Mouse (Mus musculus): ENCODE data around the gene Mettl15. TPM values are rescaled to one million over a fixed set of nuclear protein-coding genes. Genes with fewer than 3 reads are reported as not detected.
"Not testable (repeated sequence)": the region's sequence is repeated elsewhere in the genome, so short reads cannot be mapped to it uniquely, and the experiment has no call there.

Gene Mettl15
- polyA plus RNA-seq, 1 experiment from 2014 or later = 8.3 TPM

GRCm38 (mm10) chr2:109273098-109273497 is 7.5 kb downstream of the Mettl15 start:
- Histone ChIP-seq H3K4me1 (replicated peaks) (peaks cover 3% of the 10 kb centered on the region), H3K27me3 (no peaks in the 10 kb centered on the region), H3K36me3 (no peaks in the 10 kb centered on the region), H3K27ac (no peak overlapping the region), H3K4me2 (no peak overlapping the region), H3K9me3 (no peaks in the 10 kb centered on the region), H3K4me3 (replicated peaks) (no peak overlapping the region), H3K9ac (replicated peaks) (no peak overlapping the region)
- ATAC-seq (ENCODE audit: insufficient number of reproducible peaks, insufficient read depth, low FRiP score, low TSS enrichment, low read depth) = no peak
- WGBS = 80% methylated on average over 1 of the region's 1 CpGs

- H3K9me3 ChIP-seq = no peaks in the 10 kb centered on the region
- no peak overlapping the region for H3K9ac ChIP-seq (replicated peaks)
- H3K4me2 ChIP-seq = no peak overlapping the region
- H3K27ac ChIP-seq = no peak overlapping the region
- ATAC-seq (ENCODE audit: insufficient number of reproducible peaks, insufficient read depth, low FRiP score, low TSS enrichment, low read depth) = no peak
- no peaks in the 10 kb centered on the region for H3K4me1 ChIP-seq (replicated peaks)
- H3K4me3 ChIP-seq (replicated peaks) = no peak overlapping the region
- WGBS = 90% methylated on average over 1 of the region's 1 CpGs
- no peaks in the 10 kb centered on the region for H3K27me3 ChIP-seq
- no peaks in the 10 kb centered on the region for H3K36me3 ChIP-seq
These were observed 17.8 kb downstream of the Mettl15 start for GRCm38 (mm10) chr2:109262779-109263178.

GRCm38 (mm10) chr2:109241947-109242346 is 38.6 kb downstream of the Mettl15 start:
- no peaks in the 10 kb centered on the region for H3K4me1 ChIP-seq (replicated peaks)
- H3K4me3 ChIP-seq (replicated peaks) = no peak overlapping the region
- H3K9me3 ChIP-seq = no peaks in the 10 kb centered on the region
- no peak overlapping the region for H3K4me2 ChIP-seq
- H3K36me3 ChIP-seq = no peaks in the 10 kb centered on the region
- H3K27me3 ChIP-seq = no peaks in the 10 kb centered on the region
- no peak for ATAC-seq (ENCODE audit: insufficient number of reproducible peaks, insufficient read depth, low FRiP score, low TSS enrichment, low read depth)
- 22% methylated on average over 3 of the region's 3 CpGs for WGBS
- H3K27ac ChIP-seq = no peak overlapping the region
- H3K9ac ChIP-seq (replicated peaks) = no peak overlapping the region

- H3K4me2 ChIP-seq = no peak overlapping the region
- no peak for ATAC-seq (ENCODE audit: insufficient number of reproducible peaks, insufficient read depth, low FRiP score, low TSS enrichment, low read depth)
- no peak overlapping the region for H3K4me3 ChIP-seq (replicated peaks)
- H3K9me3 ChIP-seq = no peaks in the 10 kb centered on the region
- H3K4me1 ChIP-seq (replicated peaks) = no peaks in the 10 kb centered on the region
- H3K27me3 ChIP-seq = no peaks in the 10 kb centered on the region
- no peak overlapping the region for H3K27ac ChIP-seq
- H3K9ac ChIP-seq (replicated peaks) = no peak overlapping the region
- WGBS = 85% methylated on average over 1 of the region's 1 CpGs
- H3K36me3 ChIP-seq = no peaks in the 10 kb centered on the region
These were observed 44.8 kb downstream of the Mettl15 start for GRCm38 (mm10) chr2:109235741-109236140.

GRCm38 (mm10) chr2:109233876-109234275 is 46.7 kb downstream of the Mettl15 start:
- no peak overlapping the region for H3K4me3 ChIP-seq (replicated peaks)
- no peaks in the 10 kb centered on the region for H3K27me3 ChIP-seq
- H3K9ac ChIP-seq (replicated peaks) = no peak overlapping the region
- H3K27ac ChIP-seq = no peak overlapping the region
- H3K36me3 ChIP-seq = no peaks in the 10 kb centered on the region
- no peak for ATAC-seq (ENCODE audit: insufficient number of reproducible peaks, insufficient read depth, low FRiP score, low TSS enrichment, low read depth)
- H3K4me1 ChIP-seq (replicated peaks) = no peaks in the 10 kb centered on the region
- no peak overlapping the region for H3K4me2 ChIP-seq
- H3K9me3 ChIP-seq = no peaks in the 10 kb centered on the region
- 84% methylated on average over 4 of the region's 4 CpGs for WGBS

- ATAC-seq (ENCODE audit: insufficient number of reproducible peaks, insufficient read depth, low FRiP score, low TSS enrichment, low read depth) = no peak
- H3K9ac ChIP-seq (replicated peaks) = no peak overlapping the region
These were observed 50.1 kb downstream of the Mettl15 start for GRCm38 (mm10) chr2:109230443-109230842.

GRCm38 (mm10) chr2:109227196-109227595 is 53.4 kb downstream of the Mettl15 start:
- no peak overlapping the region for H3K9ac ChIP-seq (replicated peaks)
- H3K27me3 ChIP-seq = no peaks in the 10 kb centered on the region
- H3K9me3 ChIP-seq = no peaks in the 10 kb centered on the region
- no peaks in the 10 kb centered on the region for H3K36me3 ChIP-seq
- ATAC-seq (ENCODE audit: insufficient number of reproducible peaks, insufficient read depth, low FRiP score, low TSS enrichment, low read depth) = no peak
- H3K4me1 ChIP-seq (replicated peaks) = no peaks in the 10 kb centered on the region
- 85% methylated on average over 3 of the region's 3 CpGs for WGBS
- no peak overlapping the region for H3K27ac ChIP-seq
- H3K4me2 ChIP-seq = no peak overlapping the region
- no peak overlapping the region for H3K4me3 ChIP-seq (replicated peaks)

More at GRCm38 (mm10) chr2:109230443-109230842, 50.1 kb downstream of the Mettl15 start:
- H3K9me3 ChIP-seq = no peaks in the 10 kb centered on the region
- no peak overlapping the region for H3K4me2 ChIP-seq
- no peak overlapping the region for H3K27ac ChIP-seq
- H3K36me3 ChIP-seq = no peaks in the 10 kb centered on the region
- H3K4me1 ChIP-seq (replicated peaks) = no peaks in the 10 kb centered on the region
- no peak overlapping the region for H3K4me3 ChIP-seq (replicated peaks)
- H3K27me3 ChIP-seq = no peaks in the 10 kb centered on the region

GRCm38 (mm10) chr2:109221470-109221869 is 59.1 kb downstream of the Mettl15 start:
- 88% methylated on average over 2 of the region's 2 CpGs for WGBS
- ATAC-seq (ENCODE audit: insufficient number of reproducible peaks, insufficient read depth, low FRiP score, low TSS enrichment, low read depth) = no peak

GRCm38 (mm10) chr2:109216678-109217077 is 63.9 kb downstream of the Mettl15 start:
- not testable (repeated sequence) for H3K9me3 ChIP-seq; ATAC-seq (ENCODE audit: insufficient number of reproducible peaks, insufficient read depth, low FRiP score, low TSS enrichment, low read depth); H3K4me2 ChIP-seq; H3K27ac ChIP-seq; H3K4me1 ChIP-seq (replicated peaks); H3K27me3 ChIP-seq; H3K4me3 ChIP-seq (replicated peaks); H3K36me3 ChIP-seq; H3K9ac ChIP-seq (replicated peaks)
- WGBS = 89% methylated on average over 2 of the region's 2 CpGs

More at GRCm38 (mm10) chr2:109221470-109221869, 59.1 kb downstream of the Mettl15 start:
- no peak overlapping the region for H3K27ac ChIP-seq
- no peaks in the 10 kb centered on the region for H3K4me1 ChIP-seq (replicated peaks)
- H3K9ac ChIP-seq (replicated peaks) = no peak overlapping the region
- no peak overlapping the region for H3K4me2 ChIP-seq
- H3K36me3 ChIP-seq = no peaks in the 10 kb centered on the region
- H3K27me3 ChIP-seq = no peaks in the 10 kb centered on the region
- no peaks in the 10 kb centered on the region for H3K9me3 ChIP-seq
- H3K4me3 ChIP-seq (replicated peaks) = no peak overlapping the region

GRCm38 (mm10) chr2:109210641-109211040 is 69.9 kb downstream of the Mettl15 start:
- not testable (repeated sequence) for H3K27ac ChIP-seq; H3K4me1 ChIP-seq (replicated peaks); H3K9ac ChIP-seq (replicated peaks); H3K4me3 ChIP-seq (replicated peaks); H3K9me3 ChIP-seq; H3K27me3 ChIP-seq; H3K4me2 ChIP-seq; ATAC-seq (ENCODE audit: insufficient number of reproducible peaks, insufficient read depth, low FRiP score, low TSS enrichment, low read depth); H3K36me3 ChIP-seq
- 90% methylated on average over 1 of the region's 1 CpGs for WGBS

- Histone ChIP-seq H3K4me1 (replicated peaks) (no peaks in the 10 kb centered on the region), H3K4me2 (no peak overlapping the region), H3K4me3 (replicated peaks) (no peak overlapping the region), H3K27me3 (no peaks in the 10 kb centered on the region), H3K9ac (replicated peaks) (no peak overlapping the region), H3K27ac (no peak overlapping the region), H3K9me3 (no peaks in the 10 kb centered on the region), H3K36me3 (no peaks in the 10 kb centered on the region)
- ATAC-seq (ENCODE audit: insufficient number of reproducible peaks, insufficient read depth, low FRiP score, low TSS enrichment, low read depth) = no peak
- 76% methylated on average over 2 of the region's 2 CpGs for WGBS
These were observed 72.5 kb downstream of the Mettl15 start for GRCm38 (mm10) chr2:109208032-109208431.

GRCm38 (mm10) chr2:109182993-109183392 is 97.6 kb downstream of the Mettl15 start:
- Histone ChIP-seq H3K36me3 (no peaks in the 10 kb centered on the region), H3K9me3 (no peaks in the 10 kb centered on the region), H3K27ac (no peak overlapping the region), H3K4me1 (replicated peaks) (no peaks in the 10 kb centered on the region), H3K9ac (replicated peaks) (no peak overlapping the region), H3K4me2 (no peak overlapping the region), H3K27me3 (no peaks in the 10 kb centered on the region), H3K4me3 (replicated peaks) (no peak overlapping the region)
- no peak for ATAC-seq (ENCODE audit: insufficient number of reproducible peaks, insufficient read depth, low FRiP score, low TSS enrichment, low read depth)
- 77% methylated on average over 3 of the region's 3 CpGs for WGBS
